8 mouse cellular contexts compared by ENCODE assay signal in genomic region chr13:37619841-37620725, GRCm38 (mm10).
DNase-seq lines count a peak whose midpoint lies in the region; ATAC-seq lines count a peak whose summit lies in the region.

No protein-coding gene starts in this region.

- peak; percentile 79 for ATAC-seq in intestine, embryonic 16.5 days
- ATAC-seq in liver, embryonic 15.5 days (ENCODE audit: insufficient read depth), result peak; percentile 83
- no peak; the same call in 1 of the 2 replicates for ATAC-seq in hindbrain, embryonic 13.5 days (ENCODE audit: low FRiP score)

- H3K36me3 ChIP-seq in intestine, embryonic 16.5 days (ENCODE audit: control insufficient read depth, insufficient read depth, low read length), result no peaks in the 10 kb centered on the region
- H3K36me3 ChIP-seq in liver, embryonic 15.5 days (replicated peaks), result no peaks in the 10 kb centered on the region
- no peaks in the 10 kb centered on the region for H3K36me3 ChIP-seq in hindbrain, embryonic 13.5 days

- no peaks in the 10 kb centered on the region for H3K27me3 ChIP-seq in intestine, embryonic 16.5 days (replicated peaks; ENCODE audit: control insufficient read depth, insufficient read depth, low read length)
- no peaks in the 10 kb centered on the region for H3K27me3 ChIP-seq in liver, embryonic 15.5 days
- no peaks in the 10 kb centered on the region for H3K27me3 ChIP-seq in hindbrain, embryonic 13.5 days

- H3K4me3 ChIP-seq in intestine, embryonic 16.5 days (ENCODE audit: low read length), result no peak overlapping the region
- H3K4me3 ChIP-seq in liver, embryonic 15.5 days (replicated peaks), result no peak overlapping the region
- H3K4me3 ChIP-seq in hindbrain, embryonic 13.5 days, result no peak overlapping the region

- 53% methylated on average over 11 of the region's 11 CpGs for WGBS in intestine, embryonic 16.5 days
- 18% methylated on average over 11 of the region's 11 CpGs for WGBS in liver, embryonic 15.5 days (ENCODE audit: insufficient replicate concordance)
- WGBS in hindbrain, embryonic 13.5 days, result 62% methylated on average over 11 of the region's 11 CpGs

- H3K9ac ChIP-seq in intestine, embryonic 16.5 days (ENCODE audit: low read depth, low read length), result peak overlapping the region; percentile 46; the same call in 1 of the 2 replicates
- H3K9ac ChIP-seq in liver, embryonic 15.5 days, result no peak overlapping the region
- no peak overlapping the region for H3K9ac ChIP-seq in hindbrain, embryonic 13.5 days

- no peak overlapping the region for H3K4me2 ChIP-seq in intestine, embryonic 16.5 days (ENCODE audit: low read depth, low read length)
- H3K4me2 ChIP-seq in liver, embryonic 15.5 days, result peak overlapping the region; percentile 30
- H3K4me2 ChIP-seq in hindbrain, embryonic 13.5 days, result no peak overlapping the region

- no peaks in the 10 kb centered on the region for H3K9me3 ChIP-seq in intestine, embryonic 16.5 days (ENCODE audit: control insufficient read depth, low read length)
- H3K9me3 ChIP-seq in liver, embryonic 15.5 days (replicated peaks), result no peaks in the 10 kb centered on the region
- no peaks in the 10 kb centered on the region for H3K9me3 ChIP-seq in hindbrain, embryonic 13.5 days

- peak overlapping the region; percentile 43 for H3K27ac ChIP-seq in intestine, embryonic 16.5 days (ENCODE audit: low read length)
- peak overlapping the region; percentile 90 for H3K27ac ChIP-seq in liver, embryonic 15.5 days (replicated peaks)
- H3K27ac ChIP-seq in hindbrain, embryonic 13.5 days, result no peak overlapping the region; the same call in 1 of the 2 replicates

- peaks cover 8% of the 10 kb centered on the region for H3K4me1 ChIP-seq in intestine, embryonic 16.5 days (ENCODE audit: control insufficient read depth, insufficient read depth, low read length)
- H3K4me1 ChIP-seq in liver, embryonic 15.5 days (replicated peaks), result peaks cover 27% of the 10 kb centered on the region
- H3K4me1 ChIP-seq in hindbrain, embryonic 13.5 days (replicated peaks), result no peaks in the 10 kb centered on the region

- peak; percentile 72 for DNase-seq in 3134 (ENCODE audit: extremely low read depth, insufficient read length, low spot score)
- peak; percentile 58 for DNase-seq in CD4-positive, CD25-positive, alpha-beta regulatory T cell, adult 2 months (ENCODE audit: low read depth, low spot score)
- DNase-seq in fat pad, adult 2 months (ENCODE audit: extremely low read depth, low read depth, low spot score), result peak; percentile 83
- peak; percentile 52 for DNase-seq in skeletal muscle tissue, adult 2 months (ENCODE audit: low read depth, low spot score)
- no peak for DNase-seq in cerebellum, adult 11 months
